Mouse (Mus musculus): Measurements from ENCODE around the gene Fsip1. TPM values are rescaled to one million over a fixed set of nuclear protein-coding genes. Genes with fewer than 3 reads are reported as not detected.

Gene Fsip1
- polyA plus RNA-seq, 1 experiment: not detected

DNA sequence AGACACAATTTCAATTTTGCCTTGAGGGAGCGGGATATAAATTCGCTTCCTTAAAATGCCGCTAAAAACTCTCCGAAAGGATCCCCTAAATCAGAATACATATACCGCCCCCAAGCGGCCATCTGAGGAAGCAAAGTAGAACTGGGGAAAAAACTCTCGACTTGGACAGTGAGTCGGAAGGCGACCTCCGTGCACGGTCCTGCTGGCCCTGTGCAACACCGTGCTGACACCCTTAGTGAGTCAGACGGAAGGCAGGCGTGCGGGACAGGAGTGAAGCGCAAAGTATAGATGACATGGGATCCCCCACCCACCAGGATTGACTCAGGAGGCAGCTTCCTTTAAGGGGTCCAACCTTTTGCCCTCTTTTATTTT, 145.7 kb downstream of the Fsip1 start:
- peak overlapping the region; percentile 32 for H3K27ac ChIP-seq (ENCODE audit: control insufficient read depth, insufficient read depth, low read depth, low read length, poor library complexity)
- peak overlapping the region; percentile 50 for H3K4me3 ChIP-seq (replicated peaks; ENCODE audit: control insufficient read depth, low read depth, low read length)
- WGBS: 2% methylated on average over 16 of the region's 16 CpGs
- TF ChIP-seq POLR2A (IDR thresholded peaks at IDR 0.05; ENCODE audit: borderline replicate concordance, control insufficient read depth, low read depth, low read length): no peak
- peak; percentile 35; the same call in 1 of the 2 replicates for TF ChIP-seq CTCF (IDR thresholded peaks at IDR 0.05; ENCODE audit: control insufficient read depth, insufficient read depth, low read length)
- peaks cover 1% of the 10 kb centered on the region; the same call in 1 of the 2 replicates for H3K4me1 ChIP-seq (ENCODE audit: control insufficient read depth, insufficient read depth, low read length)

DNA sequence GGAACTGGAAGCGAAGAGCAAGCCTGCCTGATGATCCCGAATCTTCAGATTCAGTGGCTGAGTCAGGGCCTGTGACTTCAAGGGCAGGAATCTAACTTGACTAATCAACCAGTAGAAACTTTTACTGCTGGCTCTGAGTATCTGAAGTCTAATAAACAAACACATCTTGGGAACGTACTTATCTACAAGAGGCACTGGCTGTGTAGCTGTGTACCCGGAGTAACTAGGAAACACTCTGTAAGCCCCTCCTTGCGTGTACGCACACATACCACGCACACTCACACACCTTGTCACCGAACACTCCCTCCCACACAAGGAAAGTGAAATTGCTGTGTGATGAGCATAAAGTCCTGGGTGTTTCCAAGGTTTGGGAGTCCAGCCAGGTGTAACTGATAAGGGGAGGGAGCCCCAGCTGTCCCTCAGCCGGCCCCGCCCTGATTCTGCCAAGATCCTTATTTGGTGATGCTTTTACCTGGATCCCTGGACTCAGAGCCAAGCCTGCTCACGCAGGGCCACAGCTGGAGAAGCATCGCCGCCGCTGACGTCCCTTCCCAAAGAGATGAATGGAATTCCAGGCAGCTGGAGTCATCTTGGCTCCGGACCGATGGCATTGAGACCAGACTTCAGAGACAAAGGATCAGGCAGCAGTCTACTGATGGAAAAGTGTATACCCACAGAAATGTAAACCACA, 146.4 kb downstream of the Fsip1 start:
- TF ChIP-seq POLR2A (IDR thresholded peaks at IDR 0.05; ENCODE audit: borderline replicate concordance, control insufficient read depth, low read depth, low read length): no peak
- TF ChIP-seq CTCF (IDR thresholded peaks at IDR 0.05; ENCODE audit: control insufficient read depth, insufficient read depth, low read length): 0 out of 2 replicates have a peak, but pooled peaks have one; percentile 5
- WGBS: 60% methylated on average over 17 of the region's 17 CpGs
- peaks cover 1% of the 10 kb centered on the region; the same call in 1 of the 2 replicates for H3K4me1 ChIP-seq (ENCODE audit: control insufficient read depth, insufficient read depth, low read length)
- no peak overlapping the region; the same call in 1 of the 2 replicates for H3K27ac ChIP-seq (ENCODE audit: control insufficient read depth, insufficient read depth, low read depth, low read length, poor library complexity)
- no peak overlapping the region for H3K4me3 ChIP-seq (replicated peaks; ENCODE audit: control insufficient read depth, low read depth, low read length)

- H3K4me3 ChIP-seq (replicated peaks; ENCODE audit: control insufficient read depth, low read depth, low read length): no peak overlapping the region
- H3K4me1 ChIP-seq (ENCODE audit: control insufficient read depth, insufficient read depth, low read length): peaks cover 2% of the 10 kb centered on the region
- WGBS: 35% methylated on average over 4 of the region's 4 CpGs
- H3K27ac ChIP-seq (ENCODE audit: control insufficient read depth, insufficient read depth, low read depth, low read length, poor library complexity): no peak overlapping the region
- no peak for TF ChIP-seq POLR2A (IDR thresholded peaks at IDR 0.05; ENCODE audit: borderline replicate concordance, control insufficient read depth, low read depth, low read length)
- TF ChIP-seq CTCF (IDR thresholded peaks at IDR 0.05; ENCODE audit: control insufficient read depth, insufficient read depth, low read length): no peak
Measured at GRCm38 (mm10) chr2:118102169-118102568, 154.6 kb downstream of the Fsip1 start.

GRCm38 (mm10) chr2:118099104-118099503, 157.7 kb downstream of the Fsip1 start:
- no peak overlapping the region for H3K27ac ChIP-seq (ENCODE audit: control insufficient read depth, insufficient read depth, low read depth, low read length, poor library complexity)
- TF ChIP-seq POLR2A (IDR thresholded peaks at IDR 0.05; ENCODE audit: borderline replicate concordance, control insufficient read depth, low read depth, low read length) (no peak), CTCF (IDR thresholded peaks at IDR 0.05; ENCODE audit: control insufficient read depth, insufficient read depth, low read length) (no peak)
- WGBS: 85% methylated on average over 4 of the region's 4 CpGs
- H3K4me1 ChIP-seq (ENCODE audit: control insufficient read depth, insufficient read depth, low read length): peaks cover 2% of the 10 kb centered on the region
- H3K4me3 ChIP-seq (replicated peaks; ENCODE audit: control insufficient read depth, low read depth, low read length): no peak overlapping the region

GRCm38 (mm10) chr2:118091226-118091625, 165.5 kb downstream of the Fsip1 start:
- TF ChIP-seq POLR2A (IDR thresholded peaks at IDR 0.05; ENCODE audit: borderline replicate concordance, control insufficient read depth, low read depth, low read length) (no peak), CTCF (IDR thresholded peaks at IDR 0.05; ENCODE audit: control insufficient read depth, insufficient read depth, low read length) (no peak)
- Histone ChIP-seq H3K4me1 (ENCODE audit: control insufficient read depth, insufficient read depth, low read length) (no peaks in the 10 kb centered on the region), H3K4me3 (replicated peaks; ENCODE audit: control insufficient read depth, low read depth, low read length) (no peak overlapping the region), H3K27ac (ENCODE audit: control insufficient read depth, insufficient read depth, low read depth, low read length, poor library complexity) (no peak overlapping the region)
- 90% methylated on average over 5 of the region's 5 CpGs for WGBS

DNA sequence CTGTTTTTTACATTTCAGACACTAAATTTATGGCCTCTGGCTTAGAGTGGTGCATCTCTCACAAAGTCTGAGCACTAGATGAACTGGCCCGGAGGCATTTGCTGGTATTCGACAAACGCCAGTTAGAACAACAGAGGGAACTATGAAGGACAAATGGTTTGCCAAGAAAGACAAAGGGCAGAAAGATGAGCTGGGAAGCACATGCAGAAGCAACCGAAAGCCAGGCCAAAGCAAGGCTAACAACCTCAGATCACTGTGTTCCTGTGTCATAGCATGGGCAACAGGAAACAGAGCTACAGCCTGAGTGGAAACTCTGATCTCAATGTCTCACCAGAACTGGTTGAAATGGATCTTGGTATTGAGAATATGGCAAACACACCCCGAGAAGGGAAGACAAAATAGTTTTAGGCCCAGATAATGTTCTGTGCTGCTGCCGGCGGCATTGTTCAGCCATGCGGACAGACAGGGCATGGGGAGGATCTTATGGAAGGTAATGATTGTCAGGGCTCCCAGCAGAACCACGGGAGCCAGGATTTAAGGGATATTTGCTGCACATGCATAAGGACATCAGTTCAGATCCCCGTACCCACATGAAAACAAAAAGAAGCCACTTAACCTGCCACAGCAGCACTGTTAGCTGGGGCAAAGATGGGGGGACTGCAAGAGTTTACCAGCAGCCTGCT, 169.6 kb downstream of the Fsip1 start:
- 83% methylated on average over 10 of the region's 10 CpGs for WGBS
- no peak for TF ChIP-seq CTCF (IDR thresholded peaks at IDR 0.05; ENCODE audit: control insufficient read depth, insufficient read depth, low read length)
- no peak for TF ChIP-seq POLR2A (IDR thresholded peaks at IDR 0.05; ENCODE audit: borderline replicate concordance, control insufficient read depth, low read depth, low read length)

GRCm38 (mm10) chr2:118085647-118086046, 171.1 kb downstream of the Fsip1 start:
- 93% methylated on average over 2 of the region's 2 CpGs for WGBS

More for the DNA sequence above, 169.6 kb downstream of the Fsip1 start:
- Histone ChIP-seq H3K4me3 (replicated peaks; ENCODE audit: control insufficient read depth, low read depth, low read length) (no peak overlapping the region), H3K4me1 (ENCODE audit: control insufficient read depth, insufficient read depth, low read length) (no peaks in the 10 kb centered on the region), H3K27ac (ENCODE audit: control insufficient read depth, insufficient read depth, low read depth, low read length, poor library complexity) (no peak overlapping the region)

DNA sequence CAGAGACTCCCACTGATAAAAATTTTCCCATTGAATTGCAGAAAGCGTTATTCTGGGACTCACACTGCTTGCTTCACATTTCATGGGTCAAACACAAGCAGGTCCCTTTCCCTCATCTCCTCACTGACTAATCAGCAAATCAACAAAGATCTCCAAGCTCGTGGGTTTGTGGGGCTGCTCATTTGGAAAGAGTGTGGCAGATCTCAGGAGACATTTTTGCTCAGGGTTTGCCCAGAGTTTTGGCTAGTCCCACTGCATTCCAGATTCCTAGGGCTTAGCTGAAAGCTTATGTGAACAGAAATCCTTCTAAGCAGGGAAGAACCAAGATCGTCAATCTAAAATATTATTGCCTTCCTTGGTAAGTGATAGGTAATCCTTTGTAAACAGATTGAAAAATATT, 172.1 kb downstream of the Fsip1 start:
- TF ChIP-seq POLR2A (IDR thresholded peaks at IDR 0.05; ENCODE audit: borderline replicate concordance, control insufficient read depth, low read depth, low read length) (no peak), CTCF (IDR thresholded peaks at IDR 0.05; ENCODE audit: control insufficient read depth, insufficient read depth, low read length) (no peak)
- Histone ChIP-seq H3K27ac (ENCODE audit: control insufficient read depth, insufficient read depth, low read depth, low read length, poor library complexity) (no peak overlapping the region), H3K4me3 (replicated peaks; ENCODE audit: control insufficient read depth, low read depth, low read length) (no peak overlapping the region), H3K4me1 (ENCODE audit: control insufficient read depth, insufficient read depth, low read length) (no peaks in the 10 kb centered on the region)
- WGBS: 69% methylated on average over 3 of the region's 3 CpGs

More at GRCm38 (mm10) chr2:118085647-118086046, 171.1 kb downstream of the Fsip1 start:
- Histone ChIP-seq H3K4me3 (replicated peaks; ENCODE audit: control insufficient read depth, low read depth, low read length) (no peak overlapping the region), H3K27ac (ENCODE audit: control insufficient read depth, insufficient read depth, low read depth, low read length, poor library complexity) (no peak overlapping the region), H3K4me1 (ENCODE audit: control insufficient read depth, insufficient read depth, low read length) (no peaks in the 10 kb centered on the region)
- TF ChIP-seq CTCF (IDR thresholded peaks at IDR 0.05; ENCODE audit: control insufficient read depth, insufficient read depth, low read length) (no peak), POLR2A (IDR thresholded peaks at IDR 0.05; ENCODE audit: borderline replicate concordance, control insufficient read depth, low read depth, low read length) (no peak)
